Mouse (Mus musculus) thymus, adult 2 months (tissue): ENCODE data around the gene Tmem63a. TPM values are rescaled to one million over a fixed set of nuclear protein-coding genes. Genes with fewer than 3 reads are reported as not detected.

Experiments
- DNase-seq: peaks from one replicate; pipeline ENCODE4 v3.0.0; 2021
- H3K27ac ChIP-seq: fragments of 200-500 bp; 2 replicates; pipeline ENCODE4 v1.5.1; 2012; ENCODE audit warnings: low read length, control low read depth; ENCODE audit not compliant: control insufficient read depth, insufficient read depth
- H3K27me3 ChIP-seq: fragments of 200-500 bp; 2 replicates; pipeline ENCODE4 v1.6.1; 2012; ENCODE audit warnings: mild to moderate bottlenecking, low read length, moderate library complexity, mixed read lengths; ENCODE audit not compliant: control insufficient read depth, insufficient read depth
- H3K36me3 ChIP-seq: fragments of 200-500 bp; 2 replicates; pipeline ENCODE4 v1.6.1; 2012; ENCODE audit warnings: mild to moderate bottlenecking, low read length, moderate library complexity; ENCODE audit not compliant: control insufficient read depth, insufficient read depth
- H3K4me1 ChIP-seq: fragments of 200-500 bp; replicated peaks from 2 replicates; pipeline ENCODE4 v1.6.1; 2012; ENCODE audit warnings: low read length; ENCODE audit not compliant: control insufficient read depth, insufficient read depth
- H3K4me3 ChIP-seq: fragments of 200-500 bp; 2 replicates; pipeline ENCODE4 v1.5.1; 2012; ENCODE audit warnings: mild to moderate bottlenecking, low read length, control low read depth, moderate library complexity; ENCODE audit not compliant: control insufficient read depth, insufficient read depth
- CTCF ChIP-seq: fragments of 200-500 bp; IDR thresholded peaks from 2 replicates; pipeline ENCODE4 v1.5.1; 2012; ENCODE audit warnings: mild to moderate bottlenecking, control low read depth, low read length, moderate library complexity, borderline replicate concordance; ENCODE audit not compliant: control insufficient read depth, poor library complexity, insufficient read depth; ENCODE audit errors: extremely low read depth
- POLR2A ChIP-seq: fragments of 200-500 bp; IDR thresholded peaks from 2 replicates; pipeline ENCODE4 v1.6.1; 2012; ENCODE audit warnings: mild to moderate bottlenecking, low read length, control low read depth, moderate library complexity; ENCODE audit not compliant: control insufficient read depth, poor library complexity, insufficient read depth; ENCODE audit errors: extremely low read depth
- WGBS: fragments of 180-500 bp; shearing (Covaris S2); methylation state at CpG from one replicate; pipeline ENCODE4 v1.1.7; 2018; 5-methylcytosine and 5-hydroxymethylcytosine counted together
- polyA plus RNA-seq: library from polyadenylated mRNA; depleted of rRNA; stranded (reverse); fragments of >200 nt; gene quantifications from 2 replicates; pipeline ENCODE4 v1.2.3, GENCODE M21; 2012

Tmem63a gene
- polyA plus RNA-seq, 1 experiment, result 47.3 TPM

DNA sequence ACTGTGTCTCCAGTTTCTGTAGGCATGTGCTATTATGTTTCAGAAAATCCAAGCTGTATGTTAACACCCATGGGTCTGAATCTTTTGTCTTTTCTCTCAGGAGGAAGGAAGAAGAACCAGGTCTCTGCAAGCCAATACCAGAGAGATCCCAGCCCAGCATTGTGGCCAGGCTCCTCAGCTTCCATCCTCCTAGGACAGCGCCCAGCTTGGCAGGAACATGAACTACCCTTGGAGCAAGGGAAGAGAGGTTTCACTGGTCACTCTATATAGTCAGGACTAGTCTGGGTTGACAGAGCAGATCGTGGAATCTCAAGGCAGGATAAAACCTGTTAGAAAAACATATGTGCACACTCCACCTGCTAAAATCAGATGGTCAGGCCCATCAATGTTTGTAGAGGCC, 61.6 kb downstream of the Tmem63a start:
- DNase-seq, result no peak
- Histone ChIP-seq H3K36me3 (no peaks in the 10 kb centered on the region), H3K4me1 (no peaks in the 10 kb centered on the region), H3K27me3 (no peaks in the 10 kb centered on the region), H3K4me3 (no peak overlapping the region), H3K27ac (no peak overlapping the region)
- no peak for TF ChIP-seq POLR2A
- no peak for TF ChIP-seq CTCF
- WGBS, result 87% methylated on average over 2 of the region's 2 CpGs

GRCm38 (mm10) chr1:181005331-181005730, 63.2 kb downstream of the Tmem63a start:
- no peak overlapping the region for H3K4me3 ChIP-seq
- no peaks in the 10 kb centered on the region for H3K4me1 ChIP-seq
- TF ChIP-seq CTCF (no peak), POLR2A (no peak)
- no peaks in the 10 kb centered on the region for H3K36me3 ChIP-seq
- no peak overlapping the region for H3K27ac ChIP-seq
- DNase-seq, result no peak
- no peaks in the 10 kb centered on the region for H3K27me3 ChIP-seq
- WGBS, result 82% methylated on average over 8 of the region's 8 CpGs

- no peaks in the 10 kb centered on the region for H3K36me3 ChIP-seq
- DNase-seq, result no peak
- TF ChIP-seq POLR2A, result no peak
- no peak for TF ChIP-seq CTCF
- H3K4me1 ChIP-seq, result no peaks in the 10 kb centered on the region; the same call in 1 of the 2 replicates
- no peaks in the 10 kb centered on the region for H3K27me3 ChIP-seq
- no peak overlapping the region for H3K27ac ChIP-seq
- no peak overlapping the region for H3K4me3 ChIP-seq
- WGBS, result 96% methylated on average over 6 of the region's 6 CpGs
Measured at GRCm38 (mm10) chr1:181007831-181008230, 65.7 kb downstream of the Tmem63a start.

DNA sequence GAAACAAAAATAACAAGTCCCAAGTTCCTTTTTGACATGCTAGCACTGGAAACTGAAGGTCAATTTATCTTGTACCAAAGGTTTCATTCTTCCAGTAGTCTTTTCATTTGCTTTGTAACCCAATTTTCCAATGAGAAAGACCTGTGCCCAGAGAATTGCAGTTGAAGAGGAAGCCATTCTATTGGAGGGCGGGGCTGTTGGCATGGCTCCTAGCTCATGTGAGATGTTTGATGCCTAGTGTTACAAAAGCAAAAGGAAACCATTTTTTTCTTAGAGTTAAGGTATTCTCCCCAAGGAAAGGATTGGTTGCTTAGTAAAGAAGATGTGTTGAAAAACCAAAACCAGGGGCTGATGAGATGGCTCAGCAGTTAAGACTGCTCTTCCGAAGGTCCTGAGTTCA, 66.1 kb downstream of the Tmem63a start:
- TF ChIP-seq POLR2A (no peak), CTCF (no peak)
- H3K27me3 ChIP-seq, result no peaks in the 10 kb centered on the region
- WGBS, result 97% methylated on average over 2 of the region's 2 CpGs
- H3K4me3 ChIP-seq, result no peak overlapping the region
- no peak for DNase-seq
- no peaks in the 10 kb centered on the region; the same call in none of the 2 replicates for H3K4me1 ChIP-seq
- no peaks in the 10 kb centered on the region for H3K36me3 ChIP-seq
- H3K27ac ChIP-seq, result no peak overlapping the region

DNA sequence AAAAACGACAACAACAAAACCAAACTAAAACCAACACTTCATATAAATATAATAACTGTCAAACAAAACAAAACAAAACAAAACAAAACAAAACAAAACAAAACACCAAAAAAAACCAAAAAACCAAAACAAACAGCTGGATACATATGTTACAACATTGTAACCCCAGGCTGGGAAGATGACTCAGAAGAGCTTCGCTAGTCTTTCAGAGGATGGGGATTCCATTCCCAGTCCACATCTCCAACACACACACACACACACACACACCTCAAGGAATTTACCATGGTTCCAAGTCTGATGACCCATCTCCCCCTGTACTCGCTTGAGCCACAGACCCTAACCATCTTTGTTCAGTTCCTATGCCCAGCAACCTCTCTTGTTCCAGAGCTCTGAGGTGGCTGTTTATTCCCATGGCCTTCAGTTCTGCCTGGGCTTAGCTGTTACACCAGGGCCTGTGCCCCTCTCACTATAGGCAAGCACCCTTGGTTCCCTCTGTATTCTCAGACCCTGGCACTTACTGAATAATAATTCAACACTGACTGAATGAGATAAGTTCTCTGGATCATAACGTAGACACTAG, 67.0 kb downstream of the Tmem63a start:
- WGBS, result 96% methylated on average over 4 of the region's 4 CpGs

GRCm38 (mm10) chr1:181009754-181010153, 67.6 kb downstream of the Tmem63a start:
- no peak for DNase-seq
- Histone ChIP-seq H3K4me1 (peaks cover 2% of the 10 kb centered on the region), H3K27ac (no peak overlapping the region), H3K4me3 (no peak overlapping the region), H3K27me3 (no peaks in the 10 kb centered on the region), H3K36me3 (no peaks in the 10 kb centered on the region)
- 67% methylated on average over 3 of the region's 3 CpGs for WGBS
- no peak for TF ChIP-seq CTCF
- TF ChIP-seq POLR2A, result no peak

More for the DNA sequence above, 67.0 kb downstream of the Tmem63a start:
- no peaks in the 10 kb centered on the region; the same call in none of the 2 replicates for H3K4me1 ChIP-seq
- H3K4me3 ChIP-seq, result no peak overlapping the region
- TF ChIP-seq POLR2A, result no peak
- TF ChIP-seq CTCF, result no peak
- H3K27me3 ChIP-seq, result no peaks in the 10 kb centered on the region
- no peak for DNase-seq
- H3K27ac ChIP-seq, result no peak overlapping the region
- H3K36me3 ChIP-seq, result no peaks in the 10 kb centered on the region
